Mouse (Mus musculus) midbrain, embryonic 15.5 days (tissue): ENCODE measurements around the gene Fam19a2. TPM values are rescaled to one million over a fixed set of nuclear protein-coding genes. Genes with fewer than 3 reads are reported as not detected.

ENCODE experiments used
- ATAC-seq: fragments of 200-750 bp; cut with Nextera tagmentation; replicated peaks from 2 replicates; pipeline ENCODE4 v1.8.0; 2017; ENCODE audit warnings: moderate TSS enrichment
- H3K27ac ChIP-seq: fragments of 300-500 bp; sonication (generic); 2 replicates; pipeline ENCODE4 v1.5.1; 2015; ENCODE audit warnings: mild to moderate bottlenecking, inconsistent platforms
- H3K27me3 ChIP-seq: fragments of 300-500 bp; sonication (generic); replicated peaks from 2 replicates; pipeline ENCODE4 v1.6.1; 2015; ENCODE audit warnings: inconsistent platforms
- H3K36me3 ChIP-seq: fragments of 300-500 bp; sonication (generic); replicated peaks from 2 replicates; pipeline ENCODE4 v1.6.1; 2015; ENCODE audit warnings: inconsistent platforms
- H3K4me1 ChIP-seq: fragments of 300-500 bp; sonication (generic); 2 replicates; pipeline ENCODE4 v1.6.1; 2015; ENCODE audit warnings: inconsistent platforms
- H3K4me2 ChIP-seq: fragments of 300-500 bp; sonication (generic); 2 replicates; pipeline ENCODE4 v1.6.1; 2015; ENCODE audit warnings: inconsistent platforms, mild to moderate bottlenecking, moderate library complexity
- H3K4me3 ChIP-seq: fragments of 300-500 bp; sonication (generic); 2 replicates; pipeline ENCODE4 v1.5.1; 2015; ENCODE audit warnings: mild to moderate bottlenecking, inconsistent platforms
- H3K9ac ChIP-seq: fragments of 300-500 bp; sonication (generic); 2 replicates; pipeline ENCODE4 v1.6.1; 2015; ENCODE audit warnings: mild to moderate bottlenecking, inconsistent platforms
- H3K9me3 ChIP-seq: fragments of 300-500 bp; sonication (generic); 2 replicates; pipeline ENCODE4 v1.6.1; 2016; ENCODE audit warnings: inconsistent platforms
- WGBS: fragments of 180-500 bp; shearing (Covaris S2); methylation state at CpG from one replicate; pipeline ENCODE4 v1.1.7; 2015; ENCODE audit warnings: mixed read lengths; 5-methylcytosine and 5-hydroxymethylcytosine counted together
- polyA plus RNA-seq: library from polyadenylated mRNA; unstranded; fragments of >200 nt; fragmentation: Nextera tagmentation; extraction: Ambion mirVana; gene quantifications from 2 replicates; pipeline ENCODE4 v1.2.1, GENCODE M21; 2015

Fam19a2 gene
- polyA plus RNA-seq, 1 experiment from 2014 or later, result 66.9 TPM

- Histone ChIP-seq H3K9me3 (no peaks in the 10 kb centered on the region), H3K4me1 (no peaks in the 10 kb centered on the region), H3K36me3 (no peaks in the 10 kb centered on the region), H3K27ac (no peak overlapping the region), H3K4me2 (no peak overlapping the region), H3K4me3 (no peak overlapping the region), H3K27me3 (no peaks in the 10 kb centered on the region), H3K9ac (no peak overlapping the region)
- WGBS, result 56% methylated on average over 3 of the region's 3 CpGs
- ATAC-seq, result no peak
Observed at GRCm38 (mm10) chr10:123326271-123326670, 62.5 kb downstream of the Fam19a2 start.

- WGBS, result 73% methylated on average over 5 of the region's 5 CpGs
Observed at GRCm38 (mm10) chr10:123341280-123341679, 77.5 kb downstream of the Fam19a2 start.

GRCm38 (mm10) chr10:123342591-123343236 is 78.9 kb downstream of the Fam19a2 start:
- Histone ChIP-seq H3K4me2 (no peak overlapping the region), H3K9ac (no peak overlapping the region), H3K27ac (no peak overlapping the region), H3K9me3 (no peaks in the 10 kb centered on the region), H3K36me3 (no peaks in the 10 kb centered on the region), H3K4me3 (no peak overlapping the region), H3K27me3 (no peaks in the 10 kb centered on the region), H3K4me1 (peaks cover 8% of the 10 kb centered on the region; the same call in 1 of the 2 replicates)
- ATAC-seq, result peak; percentile 50; the same call in 1 of the 2 replicates
- WGBS, result 28% methylated on average over 5 of the region's 5 CpGs

More at GRCm38 (mm10) chr10:123341280-123341679, 77.5 kb downstream of the Fam19a2 start:
- H3K27ac ChIP-seq, result no peak overlapping the region
- H3K4me2 ChIP-seq, result no peak overlapping the region
- H3K27me3 ChIP-seq, result no peaks in the 10 kb centered on the region
- H3K9me3 ChIP-seq, result no peaks in the 10 kb centered on the region
- no peak overlapping the region for H3K4me3 ChIP-seq
- ATAC-seq, result no peak
- H3K36me3 ChIP-seq, result no peaks in the 10 kb centered on the region
- peaks cover 8% of the 10 kb centered on the region; the same call in 1 of the 2 replicates for H3K4me1 ChIP-seq
- H3K9ac ChIP-seq, result no peak overlapping the region

GRCm38 (mm10) chr10:123346301-123346700 is 82.5 kb downstream of the Fam19a2 start:
- no peak overlapping the region for H3K9ac ChIP-seq
- H3K4me3 ChIP-seq, result no peak overlapping the region
- ATAC-seq, result no peak
- H3K27me3 ChIP-seq, result no peaks in the 10 kb centered on the region
- no peaks in the 10 kb centered on the region for H3K36me3 ChIP-seq
- H3K27ac ChIP-seq, result no peak overlapping the region
- H3K9me3 ChIP-seq, result no peaks in the 10 kb centered on the region
- H3K4me1 ChIP-seq, result peaks cover 8% of the 10 kb centered on the region; the same call in 1 of the 2 replicates
- WGBS, result 96% methylated on average over 8 of the region's 8 CpGs
- H3K4me2 ChIP-seq, result no peak overlapping the region

GRCm38 (mm10) chr10:123353667-123354066 is 89.9 kb downstream of the Fam19a2 start:
- WGBS, result 92% methylated on average over 5 of the region's 5 CpGs
- ATAC-seq, result no peak
- Histone ChIP-seq H3K4me3 (no peak overlapping the region), H3K27ac (no peak overlapping the region), H3K27me3 (no peaks in the 10 kb centered on the region), H3K9ac (no peak overlapping the region), H3K9me3 (no peaks in the 10 kb centered on the region), H3K4me2 (no peak overlapping the region), H3K4me1 (no peaks in the 10 kb centered on the region), H3K36me3 (no peaks in the 10 kb centered on the region)

- H3K4me3 ChIP-seq, result no peak overlapping the region
- no peak overlapping the region for H3K27ac ChIP-seq
- no peaks in the 10 kb centered on the region for H3K9me3 ChIP-seq
- H3K4me2 ChIP-seq, result no peak overlapping the region
- H3K4me1 ChIP-seq, result no peaks in the 10 kb centered on the region
- ATAC-seq, result no peak
- H3K36me3 ChIP-seq, result no peaks in the 10 kb centered on the region
- H3K9ac ChIP-seq, result no peak overlapping the region
- WGBS, result 87% methylated on average over 6 of the region's 6 CpGs
- H3K27me3 ChIP-seq, result no peaks in the 10 kb centered on the region
Observed at GRCm38 (mm10) chr10:123357010-123357409, 93.2 kb downstream of the Fam19a2 start.

GRCm38 (mm10) chr10:123360492-123360891 is 96.7 kb downstream of the Fam19a2 start:
- Histone ChIP-seq H3K36me3 (no peaks in the 10 kb centered on the region), H3K4me2 (no peak overlapping the region), H3K27ac (no peak overlapping the region), H3K27me3 (no peaks in the 10 kb centered on the region), H3K4me1 (no peaks in the 10 kb centered on the region), H3K9ac (no peak overlapping the region), H3K9me3 (no peaks in the 10 kb centered on the region), H3K4me3 (no peak overlapping the region)
- ATAC-seq, result no peak
- 83% methylated on average over 14 of the region's 14 CpGs for WGBS

- 78% methylated on average over 4 of the region's 4 CpGs for WGBS
- no peaks in the 10 kb centered on the region for H3K27me3 ChIP-seq
- no peak for ATAC-seq
- no peaks in the 10 kb centered on the region for H3K9me3 ChIP-seq
- no peak overlapping the region for H3K4me2 ChIP-seq
- no peaks in the 10 kb centered on the region for H3K36me3 ChIP-seq
- no peak overlapping the region for H3K4me3 ChIP-seq
- no peak overlapping the region for H3K9ac ChIP-seq
- H3K4me1 ChIP-seq, result no peaks in the 10 kb centered on the region
- no peak overlapping the region for H3K27ac ChIP-seq
Observed at GRCm38 (mm10) chr10:123364628-123365027, 100.8 kb downstream of the Fam19a2 start.

GRCm38 (mm10) chr10:123367152-123367864 is 103.5 kb downstream of the Fam19a2 start:
- no peaks in the 10 kb centered on the region for H3K36me3 ChIP-seq
- H3K4me1 ChIP-seq, result no peaks in the 10 kb centered on the region
- H3K4me2 ChIP-seq, result no peak overlapping the region
- no peak for ATAC-seq
- H3K9ac ChIP-seq, result no peak overlapping the region
- H3K27ac ChIP-seq, result no peak overlapping the region
- H3K9me3 ChIP-seq, result no peaks in the 10 kb centered on the region
- 77% methylated on average over 15 of the region's 15 CpGs for WGBS
- no peaks in the 10 kb centered on the region for H3K27me3 ChIP-seq
- H3K4me3 ChIP-seq, result no peak overlapping the region

- ATAC-seq, result no peak
- Histone ChIP-seq H3K4me2 (no peak overlapping the region), H3K4me3 (no peak overlapping the region), H3K36me3 (no peaks in the 10 kb centered on the region), H3K9ac (no peak overlapping the region), H3K4me1 (no peaks in the 10 kb centered on the region), H3K27ac (no peak overlapping the region), H3K9me3 (no peaks in the 10 kb centered on the region), H3K27me3 (no peaks in the 10 kb centered on the region)
- WGBS, result 50% methylated on average over 2 of the region's 2 CpGs
Observed at GRCm38 (mm10) chr10:123383277-123383676, 119.5 kb downstream of the Fam19a2 start.

GRCm38 (mm10) chr10:123385641-123386040 is 121.8 kb downstream of the Fam19a2 start:
- H3K4me1 ChIP-seq, result no peaks in the 10 kb centered on the region
- no peak overlapping the region for H3K27ac ChIP-seq
- WGBS, result 78% methylated on average over 6 of the region's 6 CpGs
- no peaks in the 10 kb centered on the region for H3K27me3 ChIP-seq
- no peak overlapping the region for H3K4me3 ChIP-seq
- ATAC-seq, result no peak
- no peaks in the 10 kb centered on the region for H3K36me3 ChIP-seq
- H3K9me3 ChIP-seq, result no peaks in the 10 kb centered on the region
- no peak overlapping the region for H3K4me2 ChIP-seq
- no peak overlapping the region for H3K9ac ChIP-seq

GRCm38 (mm10) chr10:123395429-123395828 is 131.6 kb downstream of the Fam19a2 start:
- no peaks in the 10 kb centered on the region for H3K27me3 ChIP-seq
- H3K4me1 ChIP-seq, result peaks cover 17% of the 10 kb centered on the region
- H3K9me3 ChIP-seq, result no peaks in the 10 kb centered on the region
- no peak overlapping the region for H3K4me3 ChIP-seq
- no peaks in the 10 kb centered on the region for H3K36me3 ChIP-seq
- no peak overlapping the region for H3K27ac ChIP-seq
- WGBS, result 82% methylated on average over 9 of the region's 9 CpGs
- no peak for ATAC-seq
- H3K9ac ChIP-seq, result no peak overlapping the region
- no peak overlapping the region for H3K4me2 ChIP-seq

- H3K4me1 ChIP-seq, result peaks cover 22% of the 10 kb centered on the region
- H3K27ac ChIP-seq, result no peak overlapping the region
- H3K27me3 ChIP-seq, result no peaks in the 10 kb centered on the region; the same call in 1 of the 2 replicates
- no peak overlapping the region for H3K4me3 ChIP-seq
- no peak overlapping the region for H3K9ac ChIP-seq
- no peaks in the 10 kb centered on the region for H3K36me3 ChIP-seq
- H3K9me3 ChIP-seq, result no peaks in the 10 kb centered on the region
- peak overlapping the region; percentile 12; the same call in 1 of the 2 replicates for H3K4me2 ChIP-seq
- peak; percentile 45 for ATAC-seq
- 17% methylated on average over 6 of the region's 6 CpGs for WGBS
Observed at GRCm38 (mm10) chr10:123398136-123398535, 134.3 kb downstream of the Fam19a2 start.
